Mouse (Mus musculus) forebrain, embryonic 14.5 days (tissue): ENCODE measurements around the gene St3gal4. TPM values are rescaled to one million over a fixed set of nuclear protein-coding genes. Genes with fewer than 3 reads are reported as not detected.

Source experiments
- ATAC-seq: fragments of 200-750 bp; cut with Nextera tagmentation; 2 replicates; pipeline ENCODE4 v1.8.0; 2017; ENCODE audit warnings: mild to moderate bottlenecking, moderate library complexity
- DNase-seq: peaks from one replicate; pipeline ENCODE4 v3.0.0-alpha.2; 2015; ENCODE audit warnings: low spot score
- H3K27ac ChIP-seq: fragments of 300-500 bp; sonication (generic); 2 replicates; pipeline ENCODE4 v1.5.1; 2014; ENCODE audit warnings: low read depth, mild to moderate bottlenecking, control low read depth, low read length, moderate library complexity
- H3K27me3 ChIP-seq: fragments of 300-500 bp; sonication (generic); replicated peaks from 2 replicates; pipeline ENCODE4 v1.6.1; 2014; ENCODE audit warnings: low read length, control low read depth, mixed read lengths; ENCODE audit not compliant: control insufficient read depth, insufficient read depth
- H3K36me3 ChIP-seq: fragments of 300-500 bp; sonication (generic); 2 replicates; pipeline ENCODE4 v1.6.1; 2014; ENCODE audit warnings: low read length, control low read depth; ENCODE audit not compliant: control insufficient read depth, insufficient read depth
- H3K4me1 ChIP-seq: fragments of 300-500 bp; sonication (generic); 2 replicates; pipeline ENCODE4 v1.6.1; 2014; ENCODE audit warnings: antibody characterized with exemption, low read length, control low read depth; ENCODE audit not compliant: control insufficient read depth, insufficient read depth
- H3K4me2 ChIP-seq: fragments of 300-500 bp; sonication (generic); 2 replicates; pipeline ENCODE4 v1.6.1; 2014; ENCODE audit warnings: mild to moderate bottlenecking, control low read depth, low read length
- H3K4me3 ChIP-seq: fragments of 300-500 bp; sonication (generic); 2 replicates; pipeline ENCODE4 v1.5.1; 2014; ENCODE audit warnings: low read depth, low read length, control low read depth
- H3K9ac ChIP-seq: fragments of 300-500 bp; sonication (generic); 2 replicates; pipeline ENCODE4 v1.6.1; 2014; ENCODE audit warnings: mild to moderate bottlenecking, low read length, control low read depth, moderate library complexity
- H3K9me3 ChIP-seq: fragments of 300-500 bp; sonication (generic); replicated peaks from 2 replicates; pipeline ENCODE4 v1.6.1; 2016; ENCODE audit warnings: low read length, control low read depth, mixed read lengths; ENCODE audit not compliant: control insufficient read depth
- WGBS: fragments of 180-500 bp; shearing (Covaris S2); extraction: QIAGEN DNeasy Blood & Tissue Kit; methylation state at CpG from one replicate; pipeline ENCODE4 v1.1.7; 2014; 5-methylcytosine and 5-hydroxymethylcytosine counted together
- polyA plus RNA-seq: library from polyadenylated mRNA; unstranded; fragments of >200 nt; fragmentation: Nextera tagmentation; extraction: Ambion mirVana; gene quantifications from 2 replicates; pipeline ENCODE4 v1.2.1, GENCODE M21; 2014

The St3gal4 gene
- polyA plus RNA-seq, 1 experiment from 2014 or later, result 10.1 TPM

GRCm38 (mm10) chr9:34997880-34998865 is 120.9 kb downstream of the St3gal4 start:
- H3K27me3 ChIP-seq, result no peaks in the 10 kb centered on the region
- no peak overlapping the region for H3K27ac ChIP-seq
- peak; percentile 47 for DNase-seq
- no peak overlapping the region for H3K4me3 ChIP-seq
- no peaks in the 10 kb centered on the region for H3K36me3 ChIP-seq
- WGBS, result 20% methylated on average over 9 of the region's 9 CpGs
- H3K9me3 ChIP-seq, result no peaks in the 10 kb centered on the region
- no peak overlapping the region for H3K4me2 ChIP-seq
- peak; percentile 28; the same call in 1 of the 2 replicates for ATAC-seq
- no peak overlapping the region for H3K9ac ChIP-seq
- H3K4me1 ChIP-seq, result peaks cover 28% of the 10 kb centered on the region

Other genes starting within 250 kb of the St3gal4 start
- gene Dcps, start 56.8 kb upstream of the St3gal4 start, polyA plus RNA-seq, result 93.2 and 94.8 TPM in 2 replicates
- 55.1 and 59.0 TPM in 2 replicates for gene Srpr, start 80.9 kb upstream of the St3gal4 start, polyA plus RNA-seq
- gene Tirap, start 81.0 kb upstream of the St3gal4 start, polyA plus RNA-seq, result 3.5 and 3.7 TPM in 2 replicates
- 24.9 and 27.8 TPM in 2 replicates for gene Foxred1, start 91.8 kb upstream of the St3gal4 start, polyA plus RNA-seq
- gene Fam118b, start 148.5 kb upstream of the St3gal4 start, polyA plus RNA-seq, result 94.5 and 95.0 TPM in 2 replicates
- gene Rpusd4, start 148.6 kb upstream of the St3gal4 start, polyA plus RNA-seq, result 23.1 and 24.9 TPM in 2 replicates